Mouse (Mus musculus) heart, adult 2 months (tissue): ENCODE results near the gene Cemip2.

Experiments used
- CTCF ChIP-seq: fragments of 200-600 bp; IDR thresholded peaks from 2 replicates; pipeline ENCODE4 v1.8.1; 2022; ENCODE audit warnings: antibody characterized with exemption, mild to moderate bottlenecking, moderate library complexity
- EP300 ChIP-seq: fragments of 200-500 bp; IDR thresholded peaks from 2 replicates; pipeline ENCODE4 v1.6.1; 2011; ENCODE audit warnings: low read depth, low read length, control low read depth; ENCODE audit not compliant: insufficient read depth
- POLR2A ChIP-seq: fragments of 200-500 bp; IDR thresholded peaks from 2 replicates; pipeline ENCODE4 v1.6.1; 2011; ENCODE audit warnings: mild to moderate bottlenecking, low read depth, low read length, control low read depth; ENCODE audit not compliant: insufficient read depth

DNA sequence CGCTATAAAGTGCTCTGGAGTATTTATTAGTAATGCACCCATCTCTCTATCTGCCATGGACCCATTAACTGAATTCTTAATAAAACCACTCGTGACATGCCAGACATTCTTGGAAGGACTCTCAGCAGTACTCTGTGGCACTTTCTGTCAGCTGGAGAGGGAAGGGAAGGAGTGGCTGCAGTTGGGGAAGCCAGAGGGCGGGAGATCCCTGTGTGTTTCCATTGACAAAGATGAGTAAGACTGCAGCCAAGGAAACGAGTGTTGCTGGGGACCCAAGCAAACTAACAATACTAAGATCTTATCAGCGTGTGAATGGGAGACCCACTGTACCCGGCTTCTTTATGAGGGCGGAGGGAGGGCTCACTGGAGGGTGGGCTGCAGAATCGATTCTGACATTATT is 2.5 kb downstream of the Cemip2 start:
- TF ChIP-seq CTCF, result 0 out of 2 replicates have a peak, but pooled peaks have one; percentile 11
- no peak for TF ChIP-seq EP300
- no peak for TF ChIP-seq POLR2A
